Mouse (Mus musculus) midbrain, embryonic 15.5 days (tissue): ENCODE data around the gene Map3k12. TPM values are rescaled to one million over a fixed set of nuclear protein-coding genes. Genes with fewer than 3 reads are reported as not detected.

Experiments used
- ATAC-seq: fragments of 200-750 bp; cut with Nextera tagmentation; replicated peaks from 2 replicates; pipeline ENCODE4 v1.8.0; 2017; ENCODE audit warnings: moderate TSS enrichment
- H3K27ac ChIP-seq: fragments of 300-500 bp; sonication (generic); 2 replicates; pipeline ENCODE4 v1.5.1; 2015; ENCODE audit warnings: mild to moderate bottlenecking, inconsistent platforms
- H3K27me3 ChIP-seq: fragments of 300-500 bp; sonication (generic); replicated peaks from 2 replicates; pipeline ENCODE4 v1.6.1; 2015; ENCODE audit warnings: inconsistent platforms
- H3K36me3 ChIP-seq: fragments of 300-500 bp; sonication (generic); replicated peaks from 2 replicates; pipeline ENCODE4 v1.6.1; 2015; ENCODE audit warnings: inconsistent platforms
- H3K4me1 ChIP-seq: fragments of 300-500 bp; sonication (generic); 2 replicates; pipeline ENCODE4 v1.6.1; 2015; ENCODE audit warnings: inconsistent platforms
- H3K4me2 ChIP-seq: fragments of 300-500 bp; sonication (generic); 2 replicates; pipeline ENCODE4 v1.6.1; 2015; ENCODE audit warnings: inconsistent platforms, mild to moderate bottlenecking, moderate library complexity
- H3K4me3 ChIP-seq: fragments of 300-500 bp; sonication (generic); 2 replicates; pipeline ENCODE4 v1.5.1; 2015; ENCODE audit warnings: mild to moderate bottlenecking, inconsistent platforms
- H3K9ac ChIP-seq: fragments of 300-500 bp; sonication (generic); 2 replicates; pipeline ENCODE4 v1.6.1; 2015; ENCODE audit warnings: mild to moderate bottlenecking, inconsistent platforms
- H3K9me3 ChIP-seq: fragments of 300-500 bp; sonication (generic); 2 replicates; pipeline ENCODE4 v1.6.1; 2016; ENCODE audit warnings: inconsistent platforms
- WGBS: fragments of 180-500 bp; shearing (Covaris S2); methylation state at CpG from one replicate; pipeline ENCODE4 v1.1.7; 2015; ENCODE audit warnings: mixed read lengths; 5-methylcytosine and 5-hydroxymethylcytosine counted together
- polyA plus RNA-seq: library from polyadenylated mRNA; unstranded; fragments of >200 nt; fragmentation: Nextera tagmentation; extraction: Ambion mirVana; gene quantifications from 2 replicates; pipeline ENCODE4 v1.2.1, GENCODE M21; 2015

Map3k12 gene
- polyA plus RNA-seq, 1 experiment from 2014 or later: 63.6 TPM

DNA sequence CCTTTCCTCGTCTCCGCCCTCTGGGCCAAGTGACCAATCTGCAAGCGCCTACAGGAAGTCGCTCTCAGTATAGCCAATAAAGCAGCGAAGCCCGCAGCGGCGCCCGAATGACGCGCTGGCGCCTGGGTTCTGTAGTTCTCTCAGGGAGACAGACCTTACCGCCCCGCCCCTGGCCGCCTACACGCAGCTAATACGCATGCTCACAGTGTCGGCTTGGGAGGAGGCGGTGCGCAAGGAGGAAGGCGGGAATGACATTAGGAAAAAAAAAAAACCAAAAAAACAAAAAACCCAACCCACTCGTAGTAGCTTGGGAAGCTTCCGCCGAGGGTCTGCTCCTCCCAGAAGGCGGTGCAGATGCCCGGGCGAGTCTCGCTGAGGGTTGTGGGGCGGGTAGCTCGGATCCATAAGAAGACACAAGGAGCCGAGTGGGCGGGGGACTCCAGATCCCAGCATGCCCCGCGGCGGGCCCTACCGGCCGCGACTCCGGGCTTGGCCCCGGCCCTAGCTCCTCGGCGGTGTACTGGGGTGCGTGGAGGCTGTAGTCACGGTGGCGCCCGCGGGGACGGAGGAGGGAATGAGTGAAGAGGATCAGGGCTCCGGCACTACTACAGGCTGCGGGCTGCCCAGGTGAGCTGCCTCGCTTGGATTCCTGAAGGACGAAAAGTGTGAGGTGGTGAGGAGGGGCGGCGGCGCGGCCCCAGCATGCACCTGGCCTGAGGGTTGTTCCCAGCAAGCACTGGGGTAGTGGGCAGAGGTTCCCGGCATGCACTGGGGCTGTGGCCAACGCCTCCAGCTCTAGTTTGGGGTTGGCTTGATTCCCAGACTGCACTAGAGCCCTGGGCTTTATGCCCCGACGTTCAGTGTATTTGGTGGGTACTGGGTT is 1.4 kb upstream of the Map3k12 start, which contains the start of gene Tarbp2:
Gene Tarbp2 (plus strand): TSS at position 217 of the 883 bp plus-strand sequence.
- H3K4me2 ChIP-seq: peak within 1 kb of the TSS; percentile 88
- H3K9me3 ChIP-seq: no peaks in the 10 kb centered on the region
- H3K9ac ChIP-seq: peak within 1 kb of the TSS; percentile 83
- H3K4me1 ChIP-seq: peaks cover 38% of the 10 kb centered on the region
- under 1% methylated on average over 60 of the region's 60 CpGs for WGBS
- no peaks in the 10 kb centered on the region; the same call in 1 of the 2 replicates for H3K36me3 ChIP-seq
- no peaks in the 10 kb centered on the region for H3K27me3 ChIP-seq
- H3K4me3 ChIP-seq: peak within 1 kb of the TSS; percentile 66
- peak within 1 kb of the TSS; percentile 100 for H3K27ac ChIP-seq
- ATAC-seq: peak; percentile 92

GRCm38 (mm10) chr15:102517631-102517975 is 739 bp upstream of the Map3k12 start:
- H3K36me3 ChIP-seq: no peaks in the 10 kb centered on the region; the same call in 1 of the 2 replicates

GRCm38 (mm10) chr15:102516293-102516692 is 571 bp downstream of the Map3k12 start:
- no peak for ATAC-seq
- H3K27ac ChIP-seq: peak overlapping the region; percentile 100
- H3K4me3 ChIP-seq: peak overlapping the region; percentile 66
- peaks cover 57% of the 10 kb centered on the region for H3K4me1 ChIP-seq
- no peaks in the 10 kb centered on the region for H3K9me3 ChIP-seq
- no peaks in the 10 kb centered on the region for H3K36me3 ChIP-seq
- peak overlapping the region; percentile 88 for H3K4me2 ChIP-seq
- H3K27me3 ChIP-seq: no peaks in the 10 kb centered on the region
- peak overlapping the region; percentile 81 for H3K9ac ChIP-seq
- WGBS: under 1% methylated on average over 11 of the region's 12 CpGs

More at GRCm38 (mm10) chr15:102517631-102517975, 739 bp upstream of the Map3k12 start:
- under 1% methylated on average over 10 of the region's 10 CpGs for WGBS
- Histone ChIP-seq H3K9ac (peak overlapping the region; percentile 81), H3K27ac (peak overlapping the region; percentile 100), H3K4me2 (peak overlapping the region; percentile 88), H3K27me3 (no peaks in the 10 kb centered on the region), H3K9me3 (no peaks in the 10 kb centered on the region), H3K4me3 (peak overlapping the region; percentile 66), H3K4me1 (peaks cover 44% of the 10 kb centered on the region)
- no peak for ATAC-seq

DNA sequence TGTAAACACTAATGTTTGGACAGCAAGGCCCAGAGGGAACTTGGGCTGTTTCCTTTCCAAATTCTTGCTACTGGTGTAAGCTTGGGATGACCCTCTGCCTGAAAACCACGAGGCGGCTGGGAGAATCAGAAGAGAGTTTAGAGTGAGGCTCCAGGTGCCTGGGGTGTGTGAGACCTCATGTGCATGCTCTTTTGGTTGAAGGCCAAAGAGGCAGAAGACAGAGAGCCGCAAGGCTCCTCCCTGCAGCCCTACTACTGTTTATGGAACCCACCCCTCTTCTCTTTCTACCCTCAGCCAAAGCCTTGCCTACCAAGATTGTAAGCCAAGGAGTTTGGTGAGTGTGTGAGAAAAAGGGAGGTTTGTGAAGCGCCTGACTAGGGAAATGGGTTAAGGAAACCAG is 1.1 kb downstream of the Map3k12 start:
- no peaks in the 10 kb centered on the region for H3K9me3 ChIP-seq
- H3K4me3 ChIP-seq: peak overlapping the region; percentile 66
- H3K36me3 ChIP-seq: no peaks in the 10 kb centered on the region
- H3K4me2 ChIP-seq: peak overlapping the region; percentile 88
- H3K9ac ChIP-seq: peak overlapping the region; percentile 81
- H3K27ac ChIP-seq: peak overlapping the region; percentile 100
- peaks cover 62% of the 10 kb centered on the region for H3K4me1 ChIP-seq
- H3K27me3 ChIP-seq: no peaks in the 10 kb centered on the region
- ATAC-seq: no peak
- 46% methylated on average over 4 of the region's 4 CpGs for WGBS

GRCm38 (mm10) chr15:102515261-102515660 is 1.6 kb downstream of the Map3k12 start:
- Histone ChIP-seq H3K4me1 (peaks cover 64% of the 10 kb centered on the region), H3K27ac (no peak overlapping the region)
- WGBS: 96% methylated on average over 2 of the region's 2 CpGs

DNA sequence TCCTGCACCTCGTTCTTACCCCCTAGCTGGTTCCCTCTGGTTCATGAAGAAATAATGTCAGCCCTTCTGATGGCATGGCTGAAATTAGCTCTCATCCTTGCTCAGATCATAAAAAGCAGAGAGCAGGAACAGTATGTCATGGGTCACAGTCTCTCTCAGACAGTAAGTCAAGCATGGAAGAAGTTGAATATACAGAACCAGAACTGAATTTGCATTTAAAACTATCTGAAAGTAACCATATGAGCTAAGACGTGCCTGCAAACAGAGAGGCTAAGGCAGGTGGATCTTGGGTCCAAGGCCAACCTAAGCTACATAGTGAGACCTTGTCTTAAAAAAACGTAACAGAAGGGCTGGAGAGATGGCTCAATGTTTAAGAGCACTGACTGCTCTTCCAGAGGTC is 3.9 kb downstream of the Map3k12 start:
- Histone ChIP-seq H3K27ac (no peak overlapping the region), H3K4me3 (no peak overlapping the region), H3K9ac (no peak overlapping the region), H3K36me3 (0 out of 2 replicates have a peak, but pooled peaks cover 4% of the 10 kb centered on the region), H3K4me1 (peaks cover 66% of the 10 kb centered on the region), H3K4me2 (no peak overlapping the region), H3K27me3 (no peaks in the 10 kb centered on the region), H3K9me3 (no peaks in the 10 kb centered on the region)
- WGBS: 82% methylated on average over 3 of the region's 3 CpGs
- no peak for ATAC-seq

More at GRCm38 (mm10) chr15:102515261-102515660, 1.6 kb downstream of the Map3k12 start:
- H3K9ac ChIP-seq: no peak overlapping the region
- H3K27me3 ChIP-seq: no peaks in the 10 kb centered on the region
- H3K9me3 ChIP-seq: no peaks in the 10 kb centered on the region
- H3K36me3 ChIP-seq: no peaks in the 10 kb centered on the region
- H3K4me2 ChIP-seq: peak overlapping the region; percentile 88
- peak overlapping the region; percentile 66 for H3K4me3 ChIP-seq
- ATAC-seq: no peak

DNA sequence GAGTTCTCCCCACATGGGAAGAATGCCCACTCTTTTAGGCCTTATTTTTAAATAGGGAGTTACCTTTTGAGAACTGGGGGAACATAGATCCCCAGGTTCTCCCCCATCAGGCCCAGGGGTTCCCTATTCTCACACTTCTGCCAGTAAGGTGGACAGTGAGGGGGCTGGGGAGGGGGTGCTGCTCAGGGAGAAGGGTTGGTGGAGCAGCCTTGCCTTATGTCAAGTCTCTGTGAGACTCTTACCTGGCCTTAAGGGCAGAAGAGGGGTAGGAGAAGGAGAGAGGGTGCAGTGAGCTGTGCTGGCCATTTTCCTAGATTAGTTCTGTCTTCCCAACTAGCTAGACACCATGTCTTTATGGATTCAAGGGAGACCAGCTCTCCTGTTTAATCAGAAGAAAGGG is 4.4 kb downstream of the Map3k12 start:
- H3K27ac ChIP-seq: peak overlapping the region; percentile 87
- ATAC-seq: no peak
- peak overlapping the region; percentile 64; the same call in 1 of the 2 replicates for H3K4me2 ChIP-seq
- peaks cover 66% of the 10 kb centered on the region for H3K4me1 ChIP-seq
- no peaks in the 10 kb centered on the region for H3K27me3 ChIP-seq
- 0 out of 2 replicates have a peak, but pooled peaks cover 4% of the 10 kb centered on the region for H3K36me3 ChIP-seq
- H3K9me3 ChIP-seq: no peaks in the 10 kb centered on the region
- H3K4me3 ChIP-seq: no peak overlapping the region
- 0 out of 2 replicates have a peak overlapping the region, but pooled peaks have one; percentile 0 for H3K9ac ChIP-seq

DNA sequence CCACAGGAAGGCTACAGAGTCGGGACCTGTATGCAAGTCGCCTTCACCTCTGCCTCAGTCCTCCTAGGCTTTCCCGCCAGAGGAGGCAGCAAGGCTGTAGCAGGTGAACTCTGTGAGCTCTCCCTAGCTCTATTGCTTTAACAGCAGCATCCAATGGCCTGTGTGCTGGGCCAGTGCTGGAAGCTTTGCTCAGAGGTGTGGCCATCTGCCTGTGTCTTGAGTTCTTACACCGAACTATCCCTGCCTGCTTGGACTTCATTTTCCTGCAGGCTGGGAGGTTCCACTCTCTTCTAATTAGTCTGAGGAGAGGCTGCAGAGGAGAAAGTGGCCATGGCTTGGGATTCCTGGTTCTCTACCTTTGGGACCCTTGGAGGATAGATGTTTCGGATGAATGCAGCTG is 4.9 kb downstream of the Map3k12 start:
- Histone ChIP-seq H3K4me3 (no peak overlapping the region), H3K27ac (peak overlapping the region; percentile 87), H3K9me3 (no peaks in the 10 kb centered on the region), H3K4me2 (peak overlapping the region; percentile 64; the same call in 1 of the 2 replicates), H3K9ac (0 out of 2 replicates have a peak overlapping the region, but pooled peaks have one; percentile 10), H3K4me1 (peaks cover 66% of the 10 kb centered on the region), H3K36me3 (0 out of 2 replicates have a peak, but pooled peaks cover 4% of the 10 kb centered on the region), H3K27me3 (no peaks in the 10 kb centered on the region)
- WGBS: 23% methylated on average over 5 of the region's 5 CpGs
- no peak for ATAC-seq

DNA sequence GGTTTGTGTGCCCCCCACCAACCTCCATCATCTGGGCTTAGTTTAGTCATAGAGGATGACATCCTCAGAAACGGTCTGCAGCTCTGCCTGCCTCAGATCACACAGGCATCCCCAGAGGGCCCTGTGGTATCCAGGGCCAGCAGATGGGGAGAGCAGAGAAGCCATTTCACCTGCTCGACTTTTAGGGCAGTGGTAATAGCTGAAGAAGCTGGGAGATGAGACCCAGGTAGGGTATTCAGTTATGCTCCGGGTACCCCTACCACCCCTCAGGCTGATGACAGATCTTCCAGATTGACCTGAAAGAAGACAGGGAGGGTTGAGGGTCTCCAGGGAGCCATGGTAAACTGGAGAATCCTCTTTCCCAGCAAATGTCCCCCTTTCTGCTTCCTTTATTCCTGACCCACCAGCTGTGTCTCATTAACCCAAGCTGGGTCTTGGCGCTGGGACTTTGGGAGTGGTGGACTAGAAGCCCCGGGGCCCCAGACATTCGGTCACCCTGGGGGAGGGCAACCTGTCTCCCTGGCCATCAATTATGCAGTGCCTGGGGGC is 5.5 kb downstream of the Map3k12 start:
- 10% methylated on average over 6 of the region's 6 CpGs for WGBS
- Histone ChIP-seq H3K36me3 (0 out of 2 replicates have a peak, but pooled peaks cover 4% of the 10 kb centered on the region), H3K4me3 (peak overlapping the region; percentile 49), H3K9me3 (no peaks in the 10 kb centered on the region), H3K27me3 (no peaks in the 10 kb centered on the region), H3K9ac (0 out of 2 replicates have a peak overlapping the region, but pooled peaks have one; percentile 37), H3K4me1 (peaks cover 66% of the 10 kb centered on the region), H3K27ac (peak overlapping the region; percentile 87), H3K4me2 (peak overlapping the region; percentile 64)
- no peak for ATAC-seq

DNA sequence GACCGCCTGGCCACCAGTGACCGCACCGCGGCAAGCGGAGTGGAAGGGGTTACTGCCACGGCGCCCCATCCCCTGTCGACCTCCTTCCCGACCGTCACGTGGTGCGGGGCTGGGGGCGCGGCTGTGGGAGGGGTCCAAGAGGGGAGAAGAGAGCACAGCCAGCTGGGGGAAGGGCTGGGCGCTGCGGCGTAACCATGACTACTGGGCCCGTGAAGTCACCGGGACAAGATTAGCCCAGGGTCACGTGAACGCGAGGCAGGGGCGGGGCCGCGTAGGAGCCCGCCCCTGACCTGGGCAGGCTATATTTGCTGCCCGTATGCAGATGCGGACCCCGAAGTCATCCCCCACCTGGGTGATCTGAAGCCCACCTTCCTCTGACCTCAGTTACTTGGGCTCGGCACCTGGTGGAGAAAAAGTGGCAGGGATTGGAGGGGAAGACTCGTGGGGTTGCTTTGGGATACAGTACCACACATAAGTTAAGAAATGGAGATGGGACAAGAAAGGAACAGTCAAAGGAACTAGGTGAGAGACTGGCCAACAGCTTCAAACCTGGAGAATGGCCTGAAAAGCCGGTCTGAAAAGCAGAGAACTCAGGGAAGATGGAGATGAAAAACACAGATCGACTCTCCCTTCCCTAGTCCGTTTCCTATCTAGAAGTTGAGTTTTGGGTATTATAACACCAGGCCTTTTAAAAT is 6.1 kb downstream of the Map3k12 start:
- Histone ChIP-seq H3K4me3 (peak overlapping the region; percentile 49), H3K9ac (peak overlapping the region; percentile 55), H3K4me2 (peak overlapping the region; percentile 64), H3K4me1 (peaks cover 61% of the 10 kb centered on the region), H3K36me3 (0 out of 2 replicates have a peak, but pooled peaks cover 4% of the 10 kb centered on the region), H3K27ac (peak overlapping the region; percentile 87), H3K9me3 (no peaks in the 10 kb centered on the region), H3K27me3 (no peaks in the 10 kb centered on the region)
- 3% methylated on average over 34 of the region's 34 CpGs for WGBS
- ATAC-seq: peak; percentile 95

DNA sequence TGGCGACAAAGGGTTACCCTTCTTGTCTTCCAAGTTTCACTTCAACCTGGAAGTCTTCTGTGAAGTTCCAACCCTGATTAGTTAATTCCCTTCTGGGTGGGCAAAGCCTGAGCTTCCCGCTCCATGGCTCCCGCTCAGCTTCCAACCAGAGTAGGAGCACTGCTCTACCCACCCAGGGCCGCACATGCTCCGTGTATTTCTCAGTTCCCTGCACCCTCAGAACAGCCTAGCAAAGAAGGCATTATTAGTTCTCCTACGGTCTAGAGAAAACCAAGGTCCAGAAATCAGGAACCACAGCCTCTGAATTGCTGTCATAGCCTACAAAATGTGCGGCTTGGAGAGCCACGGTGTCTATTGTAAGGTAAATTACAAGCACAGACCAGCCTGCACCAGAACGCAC is 6.8 kb downstream of the Map3k12 start:
- Histone ChIP-seq H3K4me1 (peaks cover 55% of the 10 kb centered on the region), H3K4me2 (peak overlapping the region; percentile 64), H3K9me3 (no peaks in the 10 kb centered on the region), H3K4me3 (peak overlapping the region; percentile 49), H3K27me3 (no peaks in the 10 kb centered on the region), H3K9ac (peak overlapping the region; percentile 55), H3K27ac (peak overlapping the region; percentile 87), H3K36me3 (peaks cover 6% of the 10 kb centered on the region; the same call in 1 of the 2 replicates)
- ATAC-seq: peak; percentile 75
- 5% methylated on average over 9 of the region's 9 CpGs for WGBS

- ATAC-seq: no peak
- Histone ChIP-seq H3K9me3 (no peaks in the 10 kb centered on the region), H3K27ac (no peak overlapping the region), H3K4me1 (peaks cover 40% of the 10 kb centered on the region), H3K4me2 (no peak overlapping the region), H3K27me3 (no peaks in the 10 kb centered on the region), H3K36me3 (peaks cover 23% of the 10 kb centered on the region), H3K4me3 (no peak overlapping the region), H3K9ac (no peak overlapping the region)
- WGBS: 92% methylated on average over 3 of the region's 3 CpGs
These were observed 8.5 kb downstream of the Map3k12 start for GRCm38 (mm10) chr15:102508336-102508735.
